Mouse (Mus musculus) adrenal gland, adult 8-10 months (tissue): Measurements from ENCODE around the gene Il11ra1. TPM values are rescaled to one million over a fixed set of nuclear protein-coding genes. Genes with fewer than 3 reads are reported as not detected.
"Not testable (repeated sequence)": the region's sequence is repeated elsewhere in the genome, so short reads cannot be mapped to it uniquely, and the experiment has no call there.

ENCODE experiments used
- DNase-seq: peaks from one replicate; pipeline ENCODE4 v3.0.0; 2022
- total RNA-seq, 4 experiments: library from RNA; stranded (reverse); gene quantifications; 2 replicates each; pipeline ENCODE4 v1.2.4; 2022

The Il11ra1 gene
- total RNA-seq, 4 experiments from 2014 or later = 81.8 to 130 (median 112) TPM

GRCm38 (mm10) chr4:41783197-41783596 is 83.4 kb downstream of the Il11ra1 start:
- not testable (repeated sequence) for DNase-seq

Other genes starting within 250 kb of the Il11ra1 start
- gene Kif24, start 235.1 kb upstream of the Il11ra1 start, total RNA-seq = 1 to 10 TPM; 1.5 to 3.2 (median 2.0) TPM
- 10 to 100 TPM; 28.0 to 34.1 (median 32.0) TPM for gene Nudt2, start 234.8 kb upstream of the Il11ra1 start, total RNA-seq
- gene AI464131, start 196.9 kb upstream of the Il11ra1 start, total RNA-seq = 10 to 100 TPM in 3 of 4 experiments, 1 to 10 TPM in 1; 9.1 to 13.8 (median 10.6) TPM
- gene 1110017D15Rik, start 182.7 kb upstream of the Il11ra1 start, total RNA-seq = under 1 TPM in 2 of 4 experiments, not detected in 2; 0.38 to 0.68 TPM
- gene Fam219a, start 130.5 kb upstream of the Il11ra1 start, total RNA-seq = 10 to 100 TPM; 21.1 to 33.4 (median 27.0) TPM
- gene Dnaic1, start 130.2 kb upstream of the Il11ra1 start, total RNA-seq = under 1 TPM in 3 of 4 experiments, not detected in 1; 0.49 to 0.94 (median 0.86) TPM
- 1 to 10 TPM; 3.8 to 5.6 (median 4.9) TPM for gene Enho, start 59.7 kb upstream of the Il11ra1 start, total RNA-seq
- 10 to 100 TPM; 41.4 to 50.9 (median 48.4) TPM for gene Cntfr, start 2.9 kb upstream of the Il11ra1 start, total RNA-seq
- 10 to 100 TPM; 35.0 to 44.4 (median 41.8) TPM for gene Rpp25l, start 13.5 kb downstream of the Il11ra1 start, total RNA-seq
- 100 to 1,000 TPM; 113 to 133 (median 119) TPM for gene Dctn3, start 23.2 kb downstream of the Il11ra1 start, total RNA-seq
- gene Arid3c, start 31.2 kb downstream of the Il11ra1 start, total RNA-seq = not detected
- 10 to 100 TPM; 40.1 to 62.7 (median 51.0) TPM for gene Galt, start 55.2 kb downstream of the Il11ra1 start, total RNA-seq
- gene Sigmar1, start 56.2 kb downstream of the Il11ra1 start, total RNA-seq = 10 to 100 TPM; 74.2 to 81.7 (median 78.8) TPM
- 10 to 100 TPM; 37.6 to 56.9 (median 50.7) TPM for gene Ccl27a, start 74.3 kb downstream of the Il11ra1 start, total RNA-seq
- not detected for gene Gm21541, start 203.6 kb downstream of the Il11ra1 start, total RNA-seq
- gene Gm20878, start 241.6 kb downstream of the Il11ra1 start, total RNA-seq = 10 to 100 TPM in 2 of 4 experiments, 1 to 10 TPM in 2; 4.7 to 16.7 (median 10.7) TPM